7 mouse cellular contexts compared by ENCODE assay signal in the genomic region with DNA sequence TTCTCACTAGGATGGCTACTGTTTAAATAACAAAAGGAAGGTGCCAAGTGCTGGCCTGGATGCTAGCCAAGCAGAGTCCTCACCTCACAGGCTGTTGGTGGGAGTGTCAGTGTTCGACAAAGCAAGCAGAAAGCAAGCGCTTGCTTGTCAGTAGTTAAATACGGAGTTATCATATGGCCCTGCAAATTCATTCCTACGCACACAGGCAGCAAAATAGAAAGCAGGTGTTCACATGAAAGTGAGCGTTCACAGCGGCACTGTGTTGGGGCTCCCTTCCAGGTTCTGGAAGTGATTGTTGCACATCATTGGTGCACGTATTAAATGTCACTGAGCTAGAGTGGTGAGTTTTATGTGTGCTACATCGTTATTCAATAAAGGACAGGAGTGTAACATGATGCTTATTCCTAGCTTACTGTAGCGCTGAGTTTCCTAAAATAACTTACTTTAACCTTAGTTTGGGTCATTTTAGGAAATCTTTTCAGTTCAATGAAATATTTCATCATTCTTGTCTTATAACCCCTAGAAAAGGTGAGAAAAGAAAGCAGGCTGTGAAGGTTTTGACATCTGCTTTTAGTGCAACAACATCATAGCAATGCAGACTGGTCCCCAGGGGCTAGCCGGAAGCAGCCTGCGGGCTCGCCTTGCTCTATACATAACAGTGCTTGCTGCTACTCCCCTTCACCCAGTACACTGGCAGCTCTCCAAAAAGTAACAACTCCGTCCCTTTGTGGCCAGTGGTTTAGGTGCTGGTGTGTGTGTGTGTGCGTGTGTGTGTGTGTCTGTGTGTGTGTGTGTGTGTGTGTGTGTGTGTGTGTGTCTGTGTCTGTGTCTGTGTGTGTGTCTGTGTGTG. TPM values are rescaled to one million over a fixed set of nuclear protein-coding genes. Genes with fewer than 3 reads are reported as not detected.
DNase-seq lines count a peak whose midpoint lies in the region; ATAC-seq and TF ChIP-seq lines count a peak whose summit lies in the region.

No protein-coding gene starts in this region.

- no peak overlapping the region for H3K9ac ChIP-seq in kidney, postnatal 0 days (ENCODE audit: low read depth, low read length)

- no peaks in the 10 kb centered on the region for H3K27me3 ChIP-seq in kidney, postnatal 0 days (ENCODE audit: insufficient read depth, low read length)

- H3K4me3 ChIP-seq in kidney, postnatal 0 days (replicated peaks; ENCODE audit: low read depth, low read length) = no peak overlapping the region

- no peak overlapping the region for H3K4me2 ChIP-seq in kidney, postnatal 0 days (ENCODE audit: low read length)

- H3K9me3 ChIP-seq in kidney, postnatal 0 days (replicated peaks; ENCODE audit: low read length) = no peaks in the 10 kb centered on the region

- WGBS in kidney, postnatal 0 days = 12% methylated on average over 14 of the region's 14 CpGs

- peak; percentile 93 for DNase-seq in kidney, postnatal 0 days (ENCODE audit: low spot score)
- DNase-seq in kidney, adult 11 months = no peak
- peak; percentile 49 for DNase-seq in ZHBTc4 (ENCODE audit: low read depth, low spot score)
- peak; percentile 83 for DNase-seq in embryo, embryonic 11 days
- peak; percentile 57 to 83 for DNase-seq in layer of hippocampus, adult 18-20 months (ENCODE audit: low spot score in 2 of 2)
- no peak for DNase-seq in adrenal gland, adult 18-20 months (ENCODE audit: low spot score in 2 of 2)

- H3K36me3 ChIP-seq in kidney, postnatal 0 days (ENCODE audit: insufficient read depth, low read length) = no peaks in the 10 kb centered on the region

- no peak; the same call in 1 of the 2 replicates for ATAC-seq in kidney, postnatal 0 days (replicated peaks; ENCODE audit: low FRiP score, low read depth)
- 0 out of 2 replicates have a peak, but pooled peaks have one; percentile 53 for ATAC-seq in monocyte, adult 5-6 weeks (replicated peaks; ENCODE audit: insufficient number of reproducible peaks, low FRiP score, low TSS enrichment, poor library complexity, severe bottlenecking)

- H3K27ac ChIP-seq in kidney, postnatal 0 days = 0 out of 2 replicates have a peak overlapping the region, but pooled peaks have one; percentile 6

- H3K4me1 ChIP-seq in kidney, postnatal 0 days (replicated peaks; ENCODE audit: insufficient read depth, low read length) = peaks cover 9% of the 10 kb centered on the region; the same call in 1 of the 2 replicates

- TF ChIP-seq CTCF in kidney, postnatal 0 days (IDR thresholded peaks at IDR 0.05; ENCODE audit: low read depth) = no peak

RNA-seq across cellular contexts. Expression of a gene that starts 17.2 kb away (rescaled TPM):
- polyA plus RNA-seq in kidney, postnatal 0 days (2015; fragmentation: Nextera tagmentation; extraction: Ambion mirVana) = 14.4 and 15.7 TPM in 2 replicates
- 100 to 1,000 TPM; 151 to 158 TPM for total RNA-seq in layer of hippocampus, adult 18-20 months (2021)
- total RNA-seq in monocyte, adult 5-6 weeks (2017) = 17.6 to 27.7 TPM (median 24.7 TPM) in 3 replicates
- total RNA-seq in adrenal gland, adult 18-20 months (2021) = 10 to 100 TPM; 36.5 to 49.3 TPM

RNA-seq across cellular contexts. Expression of a gene that starts 17.6 kb away (rescaled TPM):
- 74.6 and 74.8 TPM in 2 replicates for polyA plus RNA-seq in kidney, postnatal 0 days (2015; fragmentation: Nextera tagmentation; extraction: Ambion mirVana)
- total RNA-seq in layer of hippocampus, adult 18-20 months (2021) = 100 to 1,000 TPM; 113 TPM
- 77.1 to 114 TPM (median 103 TPM) in 3 replicates for total RNA-seq in monocyte, adult 5-6 weeks (2017)
- total RNA-seq in adrenal gland, adult 18-20 months (2021) = 10 to 100 TPM; 45.9 TPM

RNA-seq across cellular contexts. Expression of a gene that starts 57.8 kb away (rescaled TPM):
- 10.6 and 12.6 TPM in 2 replicates for polyA plus RNA-seq in kidney, postnatal 0 days (2015; fragmentation: Nextera tagmentation; extraction: Ambion mirVana)
- 10 to 100 TPM; 18.5 to 19.7 TPM for total RNA-seq in layer of hippocampus, adult 18-20 months (2021)
- 44.3 to 63.9 TPM (median 50.9 TPM) in 3 replicates for total RNA-seq in monocyte, adult 5-6 weeks (2017)
- total RNA-seq in adrenal gland, adult 18-20 months (2021) = 1 to 10 TPM; 7.5 to 7.8 TPM

Comparison
In these comparisons a context has a peak if more than half of its experiments do, and no peak if none do; other contexts are left out.
1. DNase-seq: peak in kidney, postnatal 0 days (single experiment), ZHBTc4 (single experiment), embryo, embryonic 11 days (single experiment) and layer of hippocampus, adult 18-20 months (2 of 2); none in kidney, adult 11 months (single experiment) and adrenal gland, adult 18-20 months (0 of 2).